Mouse (Mus musculus) stomach, embryonic 14.5 days (tissue): ENCODE data around the gene Zfp119b. TPM values are rescaled to one million over a fixed set of nuclear protein-coding genes. Genes with fewer than 3 reads are reported as not detected.

Source experiments
- ATAC-seq: fragments of 200-750 bp; cut with Nextera tagmentation; 2 replicates; pipeline ENCODE4 v1.8.0; 2017; ENCODE audit warnings: low read depth, moderate TSS enrichment; ENCODE audit not compliant: insufficient number of reproducible peaks, insufficient read depth, low FRiP score
- H3K27ac ChIP-seq: fragments of 300-500 bp; sonication (generic); 2 replicates; pipeline ENCODE4 v1.5.1; 2014; ENCODE audit warnings: mild to moderate bottlenecking, low read length, moderate library complexity, mixed read lengths
- H3K27me3 ChIP-seq: fragments of 300-500 bp; sonication (generic); 2 replicates; pipeline ENCODE4 v1.6.1; 2014; ENCODE audit warnings: low read length, control low read depth, mixed read lengths; ENCODE audit not compliant: control insufficient read depth, insufficient read depth
- H3K36me3 ChIP-seq: fragments of 300-500 bp; sonication (generic); 2 replicates; pipeline ENCODE4 v1.6.1; 2014; ENCODE audit warnings: mild to moderate bottlenecking, control low read depth, low read length, moderate library complexity, mixed read lengths; ENCODE audit not compliant: control insufficient read depth, insufficient read depth
- H3K4me1 ChIP-seq: fragments of 300-500 bp; sonication (generic); 2 replicates; pipeline ENCODE4 v1.6.1; 2014; ENCODE audit warnings: low read length, control low read depth, mixed read lengths; ENCODE audit not compliant: control insufficient read depth, insufficient read depth
- H3K4me2 ChIP-seq: fragments of 300-500 bp; sonication (generic); replicated peaks from 2 replicates; pipeline ENCODE4 v1.6.1; 2014; ENCODE audit warnings: low read depth, low read length, control low read depth
- H3K4me3 ChIP-seq: fragments of 300-500 bp; sonication (generic); 2 replicates; pipeline ENCODE4 v1.5.1; 2014; ENCODE audit warnings: low read depth, low read length, control low read depth
- H3K9ac ChIP-seq: fragments of 300-500 bp; sonication (generic); replicated peaks from 2 replicates; pipeline ENCODE4 v1.6.1; 2014; ENCODE audit warnings: low read depth, mild to moderate bottlenecking, control low read depth, low read length, moderate library complexity, mixed read lengths
- H3K9me3 ChIP-seq: fragments of 300-500 bp; sonication (generic); 2 replicates; pipeline ENCODE4 v1.6.1; 2016; ENCODE audit warnings: low read depth, low read length, control low read depth; ENCODE audit not compliant: control insufficient read depth
- WGBS: fragments of 180-500 bp; shearing (Covaris S2); extraction: QIAGEN DNeasy Blood & Tissue Kit; methylation state at CpG from one replicate; pipeline ENCODE4 v1.1.7; 2014; 5-methylcytosine and 5-hydroxymethylcytosine counted together
- polyA plus RNA-seq: library from polyadenylated mRNA; unstranded; fragments of >200 nt; fragmentation: Nextera tagmentation; extraction: Ambion mirVana; gene quantifications from 2 replicates; pipeline ENCODE4 v1.2.1, GENCODE M21; 2014

The Zfp119b gene
- polyA plus RNA-seq, 1 experiment from 2014 or later: 7.7 TPM

DNA sequence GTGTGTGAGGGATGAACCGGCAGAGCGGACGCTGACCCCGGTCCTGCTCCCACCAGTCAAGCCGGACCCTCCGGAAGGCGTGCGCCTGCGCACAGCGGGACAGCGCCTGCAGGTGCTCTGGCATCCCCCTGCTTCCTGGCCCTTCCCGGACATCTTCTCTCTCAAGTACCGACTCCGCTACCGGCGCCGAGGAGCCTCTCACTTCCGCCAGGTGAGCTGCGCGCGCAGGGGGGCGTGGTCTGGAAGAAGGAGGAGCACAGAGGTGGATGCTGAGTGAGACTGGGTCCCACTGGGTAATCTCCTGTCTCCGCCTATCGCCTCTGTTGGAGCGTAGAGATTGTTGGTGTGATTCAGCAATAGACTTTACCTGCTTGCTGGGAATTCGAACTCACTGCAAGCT lies 6.8 kb upstream of the Zfp119b start:
- Histone ChIP-seq H3K36me3 (peaks cover 2% of the 10 kb centered on the region; the same call in 1 of the 2 replicates), H3K4me2 (peak overlapping the region; percentile 54), H3K27me3 (no peaks in the 10 kb centered on the region; the same call in 1 of the 2 replicates), H3K9ac (no peak overlapping the region), H3K4me3 (peak overlapping the region; percentile 36), H3K4me1 (peaks cover 9% of the 10 kb centered on the region; the same call in 1 of the 2 replicates), H3K27ac (no peak overlapping the region), H3K9me3 (no peaks in the 10 kb centered on the region)
- WGBS: 2% methylated on average over 26 of the region's 26 CpGs
- ATAC-seq: peak; percentile 21; the same call in 1 of the 2 replicates

DNA sequence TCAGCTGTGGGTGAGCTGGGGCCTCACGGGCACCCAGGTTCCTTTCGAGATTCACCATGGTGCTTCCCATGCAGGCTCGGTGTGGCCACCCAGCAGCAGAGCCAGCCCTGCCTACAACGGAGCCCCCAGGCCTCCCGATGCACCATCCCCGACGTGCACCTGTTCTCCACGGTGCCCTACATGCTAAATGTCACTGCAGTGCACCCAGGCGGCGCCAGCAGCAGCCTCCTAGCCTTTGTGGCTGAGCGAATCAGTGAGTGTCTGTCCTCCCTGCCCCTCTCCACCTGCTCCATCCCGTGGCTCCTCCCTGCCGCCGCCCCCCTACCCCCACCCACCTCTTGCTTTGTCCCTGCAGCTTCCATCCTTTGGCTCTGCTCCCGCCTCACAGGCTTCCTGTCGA lies 4.9 kb upstream of the Zfp119b start:
- no peaks in the 10 kb centered on the region; the same call in 1 of the 2 replicates for H3K27me3 ChIP-seq
- WGBS: 34% methylated on average over 16 of the region's 16 CpGs
- H3K4me2 ChIP-seq: no peak overlapping the region
- H3K27ac ChIP-seq: no peak overlapping the region
- no peak overlapping the region for H3K4me3 ChIP-seq
- no peak overlapping the region for H3K9ac ChIP-seq
- H3K4me1 ChIP-seq: peaks cover 9% of the 10 kb centered on the region; the same call in 1 of the 2 replicates
- H3K36me3 ChIP-seq: no peaks in the 10 kb centered on the region
- no peaks in the 10 kb centered on the region for H3K9me3 ChIP-seq
- ATAC-seq: no peak

DNA sequence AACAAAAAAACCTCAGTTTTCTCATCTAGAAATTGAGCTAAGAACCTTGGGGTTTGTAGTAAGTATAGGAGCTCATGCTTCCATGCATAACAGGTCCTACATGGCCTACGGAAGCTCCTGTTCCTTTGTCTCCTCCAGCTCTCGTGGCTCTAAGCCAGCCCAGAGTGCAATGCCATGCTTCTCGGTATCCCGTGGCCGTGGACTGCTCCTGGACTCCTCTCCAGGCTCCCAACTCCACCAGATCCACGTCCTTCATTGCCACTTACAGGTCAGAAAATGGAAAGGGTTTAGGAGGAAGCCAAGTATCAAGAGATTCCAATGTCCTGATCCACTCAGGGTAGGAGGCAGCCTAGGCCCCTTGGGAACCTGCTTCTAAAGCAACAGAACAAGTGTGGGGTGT lies 4.5 kb upstream of the Zfp119b start:
- WGBS: 79% methylated on average over 6 of the region's 6 CpGs
- Histone ChIP-seq H3K9me3 (no peaks in the 10 kb centered on the region), H3K4me2 (no peak overlapping the region), H3K9ac (no peak overlapping the region), H3K4me3 (no peak overlapping the region), H3K4me1 (peaks cover 9% of the 10 kb centered on the region; the same call in 1 of the 2 replicates), H3K36me3 (no peaks in the 10 kb centered on the region), H3K27ac (no peak overlapping the region), H3K27me3 (no peaks in the 10 kb centered on the region; the same call in 1 of the 2 replicates)
- no peak for ATAC-seq

DNA sequence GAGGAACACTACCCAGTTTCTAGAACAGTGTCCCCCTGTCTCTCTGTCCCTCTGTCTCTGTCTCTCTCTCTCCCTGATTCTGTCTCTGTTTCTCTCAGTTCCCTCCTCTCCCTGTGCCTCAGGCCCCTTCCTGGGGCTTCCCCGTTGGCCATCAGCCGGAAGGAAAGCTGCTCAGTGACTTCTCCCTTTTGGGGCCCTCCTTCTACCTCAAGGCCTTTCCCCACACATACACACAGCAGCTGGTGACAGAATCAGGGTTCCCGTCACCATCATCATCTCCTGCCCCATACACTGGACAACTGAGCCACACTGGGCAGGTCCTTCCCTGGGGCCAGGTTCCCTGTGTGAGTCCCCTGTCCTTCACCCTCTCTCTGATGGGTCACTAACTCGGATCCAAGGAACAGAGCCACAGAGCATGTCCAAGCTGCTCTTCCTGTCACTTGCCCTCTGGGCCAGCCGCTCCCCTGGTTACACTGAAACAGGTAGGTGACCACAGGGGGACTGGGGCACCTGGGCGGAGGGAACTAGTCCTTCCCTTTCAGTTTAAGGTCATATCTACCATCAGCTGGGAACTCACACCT lies 3.2 kb upstream of the Zfp119b start, which contains the start of gene Ebi3:
Gene Ebi3 (plus strand): TSS at position 194 of the 581 bp plus-strand sequence.
- Histone ChIP-seq H3K4me2 (no peak within 1 kb of the TSS), H3K27ac (no peak within 1 kb of the TSS), H3K4me3 (no peak within 1 kb of the TSS), H3K27me3 (no peaks in the 10 kb centered on the region; the same call in 1 of the 2 replicates), H3K9ac (no peak within 1 kb of the TSS), H3K36me3 (no peaks in the 10 kb centered on the region), H3K9me3 (no peaks in the 10 kb centered on the region), H3K4me1 (0 out of 2 replicates have a peak, but pooled peaks cover 2% of the 10 kb centered on the region)
- ATAC-seq: no peak
- 73% methylated on average over 6 of the region's 6 CpGs for WGBS

DNA sequence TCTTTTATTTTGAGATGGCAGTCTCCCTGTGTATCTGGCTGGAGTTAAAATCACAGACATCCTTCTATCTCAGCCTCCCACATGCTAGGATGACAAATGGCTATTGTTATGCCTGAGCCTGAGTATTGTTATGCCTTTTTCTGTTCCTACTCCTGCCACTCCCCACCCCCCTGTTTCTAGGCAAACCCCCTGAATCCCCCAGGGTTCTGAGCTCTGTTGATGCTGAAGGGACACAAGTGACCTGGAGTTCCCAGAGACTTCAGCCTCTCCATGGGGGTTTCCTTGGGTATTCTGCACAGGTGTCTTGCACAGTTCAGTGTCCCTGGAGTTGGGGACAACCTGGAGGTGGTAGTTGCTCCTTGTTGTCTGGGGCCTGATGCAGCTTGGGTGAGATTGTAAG lies 2.7 kb upstream of the Zfp119b start:
- Histone ChIP-seq H3K4me3 (no peak overlapping the region), H3K27me3 (no peaks in the 10 kb centered on the region; the same call in 1 of the 2 replicates), H3K36me3 (no peaks in the 10 kb centered on the region), H3K4me2 (no peak overlapping the region), H3K9me3 (no peaks in the 10 kb centered on the region), H3K9ac (no peak overlapping the region), H3K4me1 (0 out of 2 replicates have a peak, but pooled peaks cover 2% of the 10 kb centered on the region), H3K27ac (no peak overlapping the region)
- ATAC-seq: no peak

DNA sequence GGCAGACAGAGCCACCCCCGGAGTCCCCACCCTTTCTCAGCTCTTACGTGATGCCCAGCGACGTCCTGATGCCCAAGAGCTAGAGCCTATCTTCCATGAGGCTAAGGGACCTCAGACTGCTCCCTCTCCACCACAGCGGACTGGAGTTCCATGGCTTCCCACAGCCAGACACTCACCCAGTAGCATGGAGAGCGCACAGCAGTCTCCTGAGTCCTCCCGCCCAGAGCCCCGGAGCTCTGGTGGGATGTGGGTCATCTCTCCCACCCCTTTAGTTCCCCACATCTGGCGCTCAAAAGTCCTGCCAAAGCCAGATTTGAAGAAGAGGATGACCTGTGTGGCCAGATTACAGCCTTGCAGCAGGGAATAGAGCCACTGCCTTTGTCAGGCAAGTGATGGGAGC lies 1.3 kb upstream of the Zfp119b start:
- no peaks in the 10 kb centered on the region for H3K36me3 ChIP-seq
- H3K27ac ChIP-seq: no peak overlapping the region
- H3K27me3 ChIP-seq: no peaks in the 10 kb centered on the region; the same call in 1 of the 2 replicates
- H3K4me1 ChIP-seq: no peaks in the 10 kb centered on the region
- no peak overlapping the region for H3K4me2 ChIP-seq
- 73% methylated on average over 9 of the region's 9 CpGs for WGBS
- ATAC-seq: no peak
- H3K9ac ChIP-seq: no peak overlapping the region
- no peaks in the 10 kb centered on the region for H3K9me3 ChIP-seq
- H3K4me3 ChIP-seq: no peak overlapping the region

DNA sequence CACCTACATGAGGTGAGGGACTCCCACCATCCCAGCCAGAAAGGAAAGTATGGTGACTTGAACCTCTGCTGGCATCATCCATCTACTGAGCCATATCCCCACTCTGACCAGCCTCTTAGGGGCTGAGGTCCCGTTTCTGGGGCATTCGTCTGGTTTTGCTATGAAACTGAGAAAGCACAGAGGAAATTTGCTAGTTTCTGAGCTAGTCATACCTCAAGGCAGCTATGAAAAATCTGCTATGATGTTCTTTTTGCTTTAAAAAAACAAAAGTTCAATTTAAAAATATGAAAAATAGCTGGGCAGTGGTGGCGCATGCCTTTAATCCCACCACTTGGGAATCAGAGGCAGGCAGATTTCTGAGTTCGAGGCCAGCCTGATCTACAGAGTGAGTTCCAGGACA lies 653 bp downstream of the Zfp119b start:
- Histone ChIP-seq H3K4me1 (no peaks in the 10 kb centered on the region), H3K9ac (no peak overlapping the region), H3K9me3 (no peaks in the 10 kb centered on the region), H3K27ac (no peak overlapping the region), H3K27me3 (no peaks in the 10 kb centered on the region; the same call in 1 of the 2 replicates), H3K4me2 (no peak overlapping the region), H3K36me3 (no peaks in the 10 kb centered on the region), H3K4me3 (no peak overlapping the region)
- 91% methylated on average over 4 of the region's 4 CpGs for WGBS
- no peak for ATAC-seq

DNA sequence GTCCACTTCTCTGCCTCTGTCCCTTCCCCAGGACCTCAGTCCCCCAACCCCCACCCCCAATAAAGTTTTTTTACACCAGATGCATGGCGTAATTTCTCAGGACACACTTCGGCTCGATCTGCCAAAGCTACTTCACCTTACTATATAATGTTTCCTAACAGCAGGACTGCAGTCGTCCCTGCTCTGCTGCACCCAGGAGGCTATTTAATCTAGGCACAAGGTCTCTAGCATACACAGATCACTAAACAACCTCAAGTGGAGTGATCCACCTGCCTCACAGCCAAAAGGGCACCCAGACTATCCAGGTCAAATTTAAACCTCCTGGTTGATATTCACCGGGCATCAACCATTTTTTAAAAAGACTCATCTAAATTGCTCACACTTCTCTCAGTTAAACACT lies 3.6 kb downstream of the Zfp119b start:
- H3K36me3 ChIP-seq: no peaks in the 10 kb centered on the region
- no peaks in the 10 kb centered on the region for H3K4me1 ChIP-seq
- H3K27me3 ChIP-seq: no peaks in the 10 kb centered on the region
- H3K9ac ChIP-seq: peak overlapping the region; percentile 28
- ATAC-seq: no peak
- H3K4me3 ChIP-seq: peak overlapping the region; percentile 39
- 34% methylated on average over 5 of the region's 5 CpGs for WGBS
- H3K9me3 ChIP-seq: no peaks in the 10 kb centered on the region
- H3K4me2 ChIP-seq: peak overlapping the region; percentile 82
- peak overlapping the region; percentile 82 for H3K27ac ChIP-seq
